Mouse (Mus musculus): ENCODE data around the gene Rpia. TPM values are rescaled to one million over a fixed set of nuclear protein-coding genes. Genes with fewer than 3 reads are reported as not detected.
A peak's percentile ranks its signal among the peaks of the same experiment; 100 is the strongest.

Rpia gene
- total RNA-seq, 1 experiment, result 11.0 TPM

- Histone ChIP-seq H3K4me1 (ENCODE audit: control insufficient read depth in 2 of 2, insufficient read depth in 2 of 2, low read length in 2 of 2, poor library complexity in 1 of 2) (no peaks in the 10 kb centered on the region), H3K36me3 (ENCODE audit: control insufficient read depth, insufficient read depth, low read length, poor library complexity, severe bottlenecking) (no peaks in the 10 kb centered on the region), H3K4me3 (ENCODE audit: insufficient read depth in 1 of 2, low read depth in 1 of 2, low read length in 2 of 2, poor library complexity in 1 of 2, severe bottlenecking in 1 of 2) (no peak overlapping the region), H3K9ac (ENCODE audit: insufficient read depth, low read depth, low read length, poor library complexity, severe bottlenecking) (no peak overlapping the region), H3K9me3 (ENCODE audit: control insufficient read depth, insufficient read depth, low read depth, low read length) (no peaks in the 10 kb centered on the region), H3K27ac (ENCODE audit: insufficient read depth, low read depth, low read length, poor library complexity, severe bottlenecking) (no peak overlapping the region)
- in situ Hi-C loops (cut with MboI; ENCODE audit: low sequenced_read_pairs in 2 of 2, unreplicated experiment in 2 of 2), result no loop called here
- DNase-seq (ENCODE audit: low read depth, low spot score), result no peak
- no peak for TF ChIP-seq ZC3H11A (IDR thresholded peaks at IDR 0.05; ENCODE audit: borderline replicate concordance, low read depth, low read length)
- no peak for TF ChIP-seq HCFC1 (IDR thresholded peaks at IDR 0.05; ENCODE audit: borderline replicate concordance, insufficient read depth, low read length)
- TF ChIP-seq MAFK (IDR thresholded peaks at IDR 0.05; ENCODE audit: insufficient read depth, low read depth, low read length), result no peak
- no peak for TF ChIP-seq ZNF384 (IDR thresholded peaks at IDR 0.05; ENCODE audit: low read depth, low read length)
Observed at GRCm38 (mm10) chr6:70773769-70774168, 18.3 kb downstream of the Rpia start.

DNA sequence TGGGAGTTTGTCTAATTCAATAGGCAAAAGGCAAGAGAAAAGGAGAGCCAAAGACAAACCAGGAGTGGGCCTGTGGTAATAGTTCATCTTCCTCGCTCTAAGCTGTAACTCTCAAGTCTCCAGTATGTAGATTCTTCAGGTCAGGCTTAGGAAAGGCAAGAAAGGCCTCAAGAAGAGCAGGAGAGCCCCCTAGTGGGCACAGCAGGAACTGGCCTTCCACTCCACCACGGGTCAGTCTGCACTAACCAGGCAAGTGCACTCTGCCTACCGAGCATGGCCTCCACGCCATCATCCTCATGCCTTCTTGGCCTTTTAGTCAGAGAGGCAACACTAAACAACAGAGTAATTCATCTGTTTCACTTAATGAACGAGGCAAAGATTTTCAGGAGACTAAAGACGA is 23.3 kb downstream of the Rpia start:
- no peaks in the 10 kb centered on the region for H3K36me3 ChIP-seq (ENCODE audit: control insufficient read depth, insufficient read depth, low read length, poor library complexity, severe bottlenecking)
- in situ Hi-C loops (cut with MboI; ENCODE audit: low sequenced_read_pairs in 2 of 2, unreplicated experiment in 2 of 2), result no loop called here
- DNase-seq (ENCODE audit: low read depth, low spot score), result peak; percentile 82
- no peak overlapping the region for H3K4me3 ChIP-seq (ENCODE audit: insufficient read depth in 1 of 2, low read depth in 1 of 2, low read length in 2 of 2, poor library complexity in 1 of 2, severe bottlenecking in 1 of 2)
- no peak overlapping the region for H3K9ac ChIP-seq (ENCODE audit: insufficient read depth, low read depth, low read length, poor library complexity, severe bottlenecking)
- no peak overlapping the region for H3K27ac ChIP-seq (ENCODE audit: insufficient read depth, low read depth, low read length, poor library complexity, severe bottlenecking)
- no peaks in the 10 kb centered on the region for H3K9me3 ChIP-seq (ENCODE audit: control insufficient read depth, insufficient read depth, low read depth, low read length)
- TF ChIP-seq ZNF384 (IDR thresholded peaks at IDR 0.05; ENCODE audit: low read depth, low read length), result no peak
- TF ChIP-seq ZC3H11A (IDR thresholded peaks at IDR 0.05; ENCODE audit: borderline replicate concordance, low read depth, low read length), result peak; percentile 75; the same call in 1 of the 2 replicates
- no peak for TF ChIP-seq CHD2 (IDR thresholded peaks at IDR 0.05; ENCODE audit: low read depth, low read length)
- no peaks in the 10 kb centered on the region for H3K4me1 ChIP-seq (ENCODE audit: control insufficient read depth in 2 of 2, insufficient read depth in 2 of 2, low read length in 2 of 2, poor library complexity in 1 of 2)

DNA sequence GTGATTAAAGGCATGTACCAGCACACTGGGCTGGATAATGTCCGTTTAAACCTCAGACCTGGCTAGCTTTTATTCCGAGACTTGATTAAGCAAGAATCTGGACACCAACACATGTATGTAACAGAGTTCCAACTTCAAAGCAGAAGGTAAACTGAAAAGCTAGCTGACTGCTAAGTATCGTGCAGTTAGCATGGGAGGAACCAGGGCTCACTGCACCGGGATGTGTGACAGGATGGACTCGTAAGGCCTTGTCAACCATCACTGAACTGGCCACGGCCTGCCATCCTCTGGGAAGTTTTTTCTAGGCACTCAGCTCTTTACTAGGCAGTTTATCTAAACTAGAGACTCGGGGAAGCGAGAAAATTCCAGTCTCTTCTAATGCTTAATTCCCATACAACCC is 27.0 kb downstream of the Rpia start:
- in situ Hi-C loops (cut with MboI; ENCODE audit: low sequenced_read_pairs in 2 of 2, unreplicated experiment in 2 of 2), result no loop called here
- Histone ChIP-seq H3K4me1 (ENCODE audit: control insufficient read depth in 2 of 2, insufficient read depth in 2 of 2, low read length in 2 of 2, poor library complexity in 1 of 2) (no peaks in the 10 kb centered on the region), H3K9ac (ENCODE audit: insufficient read depth, low read depth, low read length, poor library complexity, severe bottlenecking) (no peak overlapping the region), H3K36me3 (ENCODE audit: control insufficient read depth, insufficient read depth, low read length, poor library complexity, severe bottlenecking) (no peaks in the 10 kb centered on the region), H3K9me3 (ENCODE audit: control insufficient read depth, insufficient read depth, low read depth, low read length) (no peaks in the 10 kb centered on the region), H3K4me3 (ENCODE audit: insufficient read depth in 1 of 2, low read depth in 1 of 2, low read length in 2 of 2, poor library complexity in 1 of 2, severe bottlenecking in 1 of 2) (no peak overlapping the region), H3K27ac (ENCODE audit: insufficient read depth, low read depth, low read length, poor library complexity, severe bottlenecking) (no peak overlapping the region)
- DNase-seq (ENCODE audit: low read depth, low spot score), result no peak
- no peak for TF ChIP-seq ZNF384 (IDR thresholded peaks at IDR 0.05; ENCODE audit: low read depth, low read length)
- no peak for TF ChIP-seq MAFK (IDR thresholded peaks at IDR 0.05; ENCODE audit: insufficient read depth, low read depth, low read length)
- TF ChIP-seq HCFC1 (IDR thresholded peaks at IDR 0.05; ENCODE audit: borderline replicate concordance, insufficient read depth, low read length), result no peak
- TF ChIP-seq CHD2 (IDR thresholded peaks at IDR 0.05; ENCODE audit: low read depth, low read length), result no peak

DNA sequence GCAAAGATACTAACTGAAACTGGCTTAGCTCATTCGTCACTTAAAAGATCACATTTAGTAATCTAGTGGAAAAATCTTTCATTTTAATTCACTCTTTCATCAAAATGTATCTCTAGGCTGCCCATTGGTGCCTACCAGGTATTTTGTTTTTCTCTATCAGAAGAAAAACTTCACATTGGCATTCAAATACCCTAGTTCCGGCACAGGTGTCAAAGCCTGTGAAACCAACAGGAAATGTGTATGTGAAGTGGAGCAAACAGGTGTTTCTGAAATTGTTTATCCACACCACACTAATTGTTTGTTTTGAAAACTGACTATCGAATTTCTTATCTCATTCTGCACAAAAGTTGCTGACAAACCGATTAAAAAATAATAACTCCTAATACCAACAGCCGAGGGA is 27.5 kb downstream of the Rpia start:
- H3K9ac ChIP-seq (ENCODE audit: insufficient read depth, low read depth, low read length, poor library complexity, severe bottlenecking), result no peak overlapping the region
- no peaks in the 10 kb centered on the region for H3K9me3 ChIP-seq (ENCODE audit: control insufficient read depth, insufficient read depth, low read depth, low read length)
- no peak overlapping the region for H3K27ac ChIP-seq (ENCODE audit: insufficient read depth, low read depth, low read length, poor library complexity, severe bottlenecking)
- H3K4me3 ChIP-seq (ENCODE audit: insufficient read depth in 1 of 2, low read depth in 1 of 2, low read length in 2 of 2, poor library complexity in 1 of 2, severe bottlenecking in 1 of 2), result no peak overlapping the region
- no peaks in the 10 kb centered on the region for H3K36me3 ChIP-seq (ENCODE audit: control insufficient read depth, insufficient read depth, low read length, poor library complexity, severe bottlenecking)
- TF ChIP-seq ZNF384 (IDR thresholded peaks at IDR 0.05; ENCODE audit: low read depth, low read length), result no peak
- no peak for DNase-seq (ENCODE audit: low read depth, low spot score)
- no peaks in the 10 kb centered on the region for H3K4me1 ChIP-seq (ENCODE audit: control insufficient read depth in 2 of 2, insufficient read depth in 2 of 2, low read length in 2 of 2, poor library complexity in 1 of 2)
- in situ Hi-C loops (cut with MboI; ENCODE audit: low sequenced_read_pairs in 2 of 2, unreplicated experiment in 2 of 2), result no loop called here

- Histone ChIP-seq H3K36me3 (ENCODE audit: control insufficient read depth, insufficient read depth, low read length, poor library complexity, severe bottlenecking) (no peaks in the 10 kb centered on the region), H3K4me3 (ENCODE audit: insufficient read depth in 1 of 2, low read depth in 1 of 2, low read length in 2 of 2, poor library complexity in 1 of 2, severe bottlenecking in 1 of 2) (no peak overlapping the region), H3K9me3 (ENCODE audit: control insufficient read depth, insufficient read depth, low read depth, low read length) (no peaks in the 10 kb centered on the region), H3K9ac (ENCODE audit: insufficient read depth, low read depth, low read length, poor library complexity, severe bottlenecking) (no peak overlapping the region), H3K4me1 (ENCODE audit: control insufficient read depth in 2 of 2, insufficient read depth in 2 of 2, low read length in 2 of 2, poor library complexity in 1 of 2) (no peaks in the 10 kb centered on the region), H3K27ac (ENCODE audit: insufficient read depth, low read depth, low read length, poor library complexity, severe bottlenecking) (no peak overlapping the region)
- in situ Hi-C loops (cut with MboI; ENCODE audit: low sequenced_read_pairs in 2 of 2, unreplicated experiment in 2 of 2), result no loop called here
- no peak for TF ChIP-seq CHD2 (IDR thresholded peaks at IDR 0.05; ENCODE audit: low read depth, low read length)
- TF ChIP-seq MAFK (IDR thresholded peaks at IDR 0.05; ENCODE audit: insufficient read depth, low read depth, low read length), result no peak
- TF ChIP-seq HCFC1 (IDR thresholded peaks at IDR 0.05; ENCODE audit: borderline replicate concordance, insufficient read depth, low read length), result no peak
- TF ChIP-seq ZNF384 (IDR thresholded peaks at IDR 0.05; ENCODE audit: low read depth, low read length), result no peak
- TF ChIP-seq ZC3H11A (IDR thresholded peaks at IDR 0.05; ENCODE audit: borderline replicate concordance, low read depth, low read length), result no peak
- no peak for DNase-seq (ENCODE audit: low read depth, low spot score)
Observed at GRCm38 (mm10) chr6:70763881-70764280, 28.2 kb downstream of the Rpia start.
